Mouse (Mus musculus) fat pad, adult 2 months (tissue): ENCODE results near the gene Nwd1.

ENCODE experiments used
- DNase-seq: peaks from one replicate; pipeline ENCODE4 v3.0.0-alpha.2; 2011; ENCODE audit warnings: low read depth, low spot score; ENCODE audit errors: extremely low read depth

Gene Nwd1

GRCm38 (mm10) chr8:72761322-72762051, 115.0 kb downstream of the Nwd1 start, which contains the start of gene F2rl3:
F2rl3 (plus strand) TSS chr8:72761880.
- DNase-seq, result no peak

- no peak for DNase-seq
Observed at GRCm38 (mm10) chr8:72762306-72762705, 115.8 kb downstream of the Nwd1 start.

GRCm38 (mm10) chr8:72765696-72766095, 119.2 kb downstream of the Nwd1 start:
- DNase-seq, result no peak

- DNase-seq, result no peak
Observed at GRCm38 (mm10) chr8:72766777-72767176, 120.3 kb downstream of the Nwd1 start.
